Mouse (Mus musculus): Measurements from ENCODE around the gene Naa80. TPM values are rescaled to one million over a fixed set of nuclear protein-coding genes. Genes with fewer than 3 reads are reported as not detected.
A peak's percentile ranks its signal among the peaks of the same experiment; 100 is the strongest.

The Naa80 gene
- polyA plus RNA-seq (2014; fragmentation: Nextera tagmentation; extraction: Ambion mirVana): 17.3 and 19.9 TPM in 2 replicates

DNA sequence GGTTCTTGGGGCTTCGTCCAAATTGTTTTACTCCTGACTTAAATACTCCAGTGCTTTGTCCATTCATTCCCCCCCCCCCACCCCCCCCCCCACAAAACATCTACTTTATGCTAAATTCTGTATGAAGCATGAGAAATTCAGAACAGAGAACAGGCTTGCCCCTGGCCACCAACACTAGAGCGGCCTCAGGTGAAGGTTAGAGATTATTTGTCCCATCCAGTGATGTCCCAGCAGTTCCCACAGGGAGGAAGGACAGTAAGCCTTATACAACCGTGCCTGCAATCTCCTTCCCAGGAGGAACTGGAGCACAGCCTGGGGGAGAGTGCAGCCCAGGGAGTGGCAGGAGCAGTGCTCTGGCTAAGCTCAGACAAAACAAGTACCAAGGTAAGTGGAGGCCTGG lies at the start of gene Naa80:
Gene Naa80, plus strand, starts transcription at position 301 of the 400 bp plus-strand sequence.
- Histone ChIP-seq H3K4me3 (ENCODE audit: low read depth, low read length) (no peak within 1 kb of the TSS; the same call in 1 of the 2 replicates), H3K27ac (ENCODE audit: low read length) (no peak within 1 kb of the TSS; the same call in 1 of the 2 replicates), H3K4me2 (replicated peaks; ENCODE audit: low read depth, low read length) (peak within 1 kb of the TSS; percentile 94), H3K27me3 (ENCODE audit: control insufficient read depth, insufficient read depth, low read length) (no peaks in the 10 kb centered on the region), H3K9me3 (ENCODE audit: control insufficient read depth, low read depth, low read length) (no peaks in the 10 kb centered on the region), H3K36me3 (ENCODE audit: control insufficient read depth, insufficient read depth, low read length) (peaks cover 2% of the 10 kb centered on the region; the same call in 1 of the 2 replicates), H3K4me1 (ENCODE audit: control insufficient read depth, insufficient read depth, low read length) (peaks cover 23% of the 10 kb centered on the region), H3K9ac (replicated peaks; ENCODE audit: low read depth, low read length) (no peak within 1 kb of the TSS)
- ATAC-seq (ENCODE audit: insufficient number of reproducible peaks, insufficient read depth, low FRiP score, low read depth): no peak
- WGBS: 81% methylated on average over 3 of the region's 3 CpGs

GRCm38 (mm10) chr9:107533791-107534407 lies 44.8 kb upstream of the Naa80 start, which contains the start of gene Tmem115:
Tmem115 (plus strand) TSS chr9:107533945.
- peak within 1 kb of the TSS; percentile 91 for H3K4me2 ChIP-seq (replicated peaks; ENCODE audit: low read depth, low read length)
- peak within 1 kb of the TSS; percentile 83 for H3K4me3 ChIP-seq (ENCODE audit: low read depth, low read length)
- peak within 1 kb of the TSS; percentile 77 for H3K27ac ChIP-seq (ENCODE audit: low read length)
- ATAC-seq (ENCODE audit: insufficient number of reproducible peaks, insufficient read depth, low FRiP score, low read depth): peak; percentile 97
- H3K9me3 ChIP-seq (ENCODE audit: control insufficient read depth, low read depth, low read length): no peaks in the 10 kb centered on the region
- peaks cover 19% of the 10 kb centered on the region for H3K4me1 ChIP-seq (ENCODE audit: control insufficient read depth, insufficient read depth, low read length)
- peaks cover 14% of the 10 kb centered on the region for H3K36me3 ChIP-seq (ENCODE audit: control insufficient read depth, insufficient read depth, low read length)
- under 1% methylated on average over 47 of the region's 48 CpGs for WGBS
- H3K27me3 ChIP-seq (ENCODE audit: control insufficient read depth, insufficient read depth, low read length): no peaks in the 10 kb centered on the region
- H3K9ac ChIP-seq (replicated peaks; ENCODE audit: low read depth, low read length): peak within 1 kb of the TSS; percentile 85

GRCm38 (mm10) chr9:107534408-107535202 lies 44.1 kb upstream of the Naa80 start:
- Histone ChIP-seq H3K9ac (replicated peaks; ENCODE audit: low read depth, low read length) (peak overlapping the region; percentile 85), H3K4me1 (ENCODE audit: control insufficient read depth, insufficient read depth, low read length) (peaks cover 19% of the 10 kb centered on the region), H3K27me3 (ENCODE audit: control insufficient read depth, insufficient read depth, low read length) (no peaks in the 10 kb centered on the region), H3K4me3 (ENCODE audit: low read depth, low read length) (peak overlapping the region; percentile 83), H3K36me3 (ENCODE audit: control insufficient read depth, insufficient read depth, low read length) (peaks cover 21% of the 10 kb centered on the region), H3K4me2 (replicated peaks; ENCODE audit: low read depth, low read length) (peak overlapping the region; percentile 91), H3K9me3 (ENCODE audit: control insufficient read depth, low read depth, low read length) (no peaks in the 10 kb centered on the region), H3K27ac (ENCODE audit: low read length) (peak overlapping the region; percentile 77)
- under 1% methylated on average over 40 of the region's 40 CpGs for WGBS
- no peak for ATAC-seq (ENCODE audit: insufficient number of reproducible peaks, insufficient read depth, low FRiP score, low read depth)

- ATAC-seq (ENCODE audit: insufficient number of reproducible peaks, insufficient read depth, low FRiP score, low read depth): no peak
- H3K27ac ChIP-seq (ENCODE audit: low read length): no peak overlapping the region
- no peaks in the 10 kb centered on the region for H3K9me3 ChIP-seq (ENCODE audit: control insufficient read depth, low read depth, low read length)
- no peak overlapping the region for H3K9ac ChIP-seq (replicated peaks; ENCODE audit: low read depth, low read length)
- H3K27me3 ChIP-seq (ENCODE audit: control insufficient read depth, insufficient read depth, low read length): no peaks in the 10 kb centered on the region
- H3K4me2 ChIP-seq (replicated peaks; ENCODE audit: low read depth, low read length): no peak overlapping the region
- peaks cover 25% of the 10 kb centered on the region for H3K36me3 ChIP-seq (ENCODE audit: control insufficient read depth, insufficient read depth, low read length)
- H3K4me3 ChIP-seq (ENCODE audit: low read depth, low read length): no peak overlapping the region
- H3K4me1 ChIP-seq (ENCODE audit: control insufficient read depth, insufficient read depth, low read length): peaks cover 28% of the 10 kb centered on the region
- WGBS: 92% methylated on average over 7 of the region's 7 CpGs
Measured at GRCm38 (mm10) chr9:107538231-107538630, 40.5 kb upstream of the Naa80 start.

- no peak overlapping the region for H3K27ac ChIP-seq (ENCODE audit: low read length)
- WGBS: 95% methylated on average over 3 of the region's 3 CpGs
- peaks cover 27% of the 10 kb centered on the region for H3K36me3 ChIP-seq (ENCODE audit: control insufficient read depth, insufficient read depth, low read length)
- H3K9me3 ChIP-seq (ENCODE audit: control insufficient read depth, low read depth, low read length): no peaks in the 10 kb centered on the region
- H3K9ac ChIP-seq (replicated peaks; ENCODE audit: low read depth, low read length): no peak overlapping the region
- ATAC-seq (ENCODE audit: insufficient number of reproducible peaks, insufficient read depth, low FRiP score, low read depth): no peak
- no peak overlapping the region for H3K4me2 ChIP-seq (replicated peaks; ENCODE audit: low read depth, low read length)
- H3K27me3 ChIP-seq (ENCODE audit: control insufficient read depth, insufficient read depth, low read length): no peaks in the 10 kb centered on the region
- H3K4me1 ChIP-seq (ENCODE audit: control insufficient read depth, insufficient read depth, low read length): peaks cover 28% of the 10 kb centered on the region
- H3K4me3 ChIP-seq (ENCODE audit: low read depth, low read length): no peak overlapping the region
Measured at GRCm38 (mm10) chr9:107538711-107539110, 40.0 kb upstream of the Naa80 start.

DNA sequence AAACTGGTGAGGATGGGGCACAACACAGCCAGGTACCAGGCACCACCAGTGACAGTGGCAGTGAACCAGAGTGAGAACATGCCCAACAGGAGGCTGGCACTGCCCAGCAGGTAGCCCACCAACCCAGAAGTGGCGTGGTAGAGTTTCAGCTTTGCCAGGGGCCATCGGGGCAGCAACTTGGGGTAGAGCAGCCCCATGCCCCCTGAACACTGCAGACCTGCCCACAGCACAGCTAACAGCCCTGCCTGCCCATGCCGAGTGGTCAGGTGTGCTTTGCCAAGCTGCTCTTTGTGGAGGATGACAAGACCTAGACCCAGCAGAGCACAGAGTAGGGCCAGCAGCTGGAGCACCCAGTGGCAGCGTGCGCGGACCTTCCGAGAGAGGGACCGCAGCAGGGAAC lies 38.7 kb upstream of the Naa80 start:
- ATAC-seq (ENCODE audit: insufficient number of reproducible peaks, insufficient read depth, low FRiP score, low read depth): no peak
- 95% methylated on average over 8 of the region's 8 CpGs for WGBS
- H3K36me3 ChIP-seq (ENCODE audit: control insufficient read depth, insufficient read depth, low read length): peaks cover 32% of the 10 kb centered on the region
- H3K4me1 ChIP-seq (ENCODE audit: control insufficient read depth, insufficient read depth, low read length): peaks cover 28% of the 10 kb centered on the region
- H3K27me3 ChIP-seq (ENCODE audit: control insufficient read depth, insufficient read depth, low read length): no peaks in the 10 kb centered on the region
- no peaks in the 10 kb centered on the region for H3K9me3 ChIP-seq (ENCODE audit: control insufficient read depth, low read depth, low read length)
- H3K9ac ChIP-seq (replicated peaks; ENCODE audit: low read depth, low read length): no peak overlapping the region
- no peak overlapping the region for H3K4me2 ChIP-seq (replicated peaks; ENCODE audit: low read depth, low read length)
- no peak overlapping the region for H3K4me3 ChIP-seq (ENCODE audit: low read depth, low read length)
- no peak overlapping the region for H3K27ac ChIP-seq (ENCODE audit: low read length)

GRCm38 (mm10) chr9:107540420-107540819 lies 38.3 kb upstream of the Naa80 start:
- H3K4me3 ChIP-seq (ENCODE audit: low read depth, low read length): no peak overlapping the region
- 58% methylated on average over 4 of the region's 4 CpGs for WGBS
- H3K4me1 ChIP-seq (ENCODE audit: control insufficient read depth, insufficient read depth, low read length): peaks cover 26% of the 10 kb centered on the region
- no peak overlapping the region for H3K9ac ChIP-seq (replicated peaks; ENCODE audit: low read depth, low read length)
- H3K9me3 ChIP-seq (ENCODE audit: control insufficient read depth, low read depth, low read length): no peaks in the 10 kb centered on the region
- no peaks in the 10 kb centered on the region for H3K27me3 ChIP-seq (ENCODE audit: control insufficient read depth, insufficient read depth, low read length)
- ATAC-seq (ENCODE audit: insufficient number of reproducible peaks, insufficient read depth, low FRiP score, low read depth): no peak
- H3K36me3 ChIP-seq (ENCODE audit: control insufficient read depth, insufficient read depth, low read length): peaks cover 37% of the 10 kb centered on the region
- H3K27ac ChIP-seq (ENCODE audit: low read length): no peak overlapping the region
- H3K4me2 ChIP-seq (replicated peaks; ENCODE audit: low read depth, low read length): no peak overlapping the region

- Histone ChIP-seq H3K4me2 (replicated peaks; ENCODE audit: low read depth, low read length) (peak overlapping the region; percentile 64), H3K4me1 (ENCODE audit: control insufficient read depth, insufficient read depth, low read length) (peaks cover 21% of the 10 kb centered on the region), H3K36me3 (ENCODE audit: control insufficient read depth, insufficient read depth, low read length) (peaks cover 41% of the 10 kb centered on the region), H3K9ac (replicated peaks; ENCODE audit: low read depth, low read length) (no peak overlapping the region), H3K27ac (ENCODE audit: low read length) (no peak overlapping the region), H3K4me3 (ENCODE audit: low read depth, low read length) (peak overlapping the region; percentile 54; the same call in 1 of the 2 replicates), H3K9me3 (ENCODE audit: control insufficient read depth, low read depth, low read length) (no peaks in the 10 kb centered on the region), H3K27me3 (ENCODE audit: control insufficient read depth, insufficient read depth, low read length) (no peaks in the 10 kb centered on the region)
- no peak for ATAC-seq (ENCODE audit: insufficient number of reproducible peaks, insufficient read depth, low FRiP score, low read depth)
- 22% methylated on average over 10 of the region's 10 CpGs for WGBS
Measured at GRCm38 (mm10) chr9:107541005-107541404, 37.7 kb upstream of the Naa80 start.
